Mouse (Mus musculus) CH12.LX (cell line): Measurements from ENCODE around the gene Ssh3. TPM values are rescaled to one million over a fixed set of nuclear protein-coding genes. Genes with fewer than 3 reads are reported as not detected.
"Not testable (repeated sequence)": the region's sequence is repeated elsewhere in the genome, so short reads cannot be mapped to it uniquely, and the experiment has no call there.

Experiments used
- DNase-seq: peaks from one replicate; pipeline ENCODE4 v3.0.0-alpha.2; 2013; ENCODE audit errors: extremely low read depth
- H3K27ac ChIP-seq: 2 replicates; pipeline ENCODE4 v1.5.1; 2012; ENCODE audit warnings: low read depth, mild to moderate bottlenecking, control low read depth, moderate library complexity; ENCODE audit not compliant: insufficient read depth
- H3K27me3 ChIP-seq: replicated peaks from 2 replicates; pipeline ENCODE3; 2012; ENCODE audit warnings: inconsistent platforms
- H3K36me3 ChIP-seq, 2 experiments: replicated peaks in 1 of 2; 2 replicates each; pipeline versions ENCODE3 to v1.6.1; 2012; ENCODE audit warnings: inconsistent platforms in 1 of 2, low read length in 1 of 2, mild to moderate bottlenecking in 1 of 2, mixed read lengths in 1 of 2, moderate library complexity in 1 of 2; ENCODE audit not compliant: control insufficient read depth in 1 of 2, insufficient read depth in 1 of 2
- H3K4me1 ChIP-seq, 2 experiments: 2 replicates each; pipeline ENCODE4 v1.6.1; 2012; ENCODE audit warnings: inconsistent platforms in 1 of 2, moderate library complexity in 1 of 2; ENCODE audit not compliant: insufficient read depth in 2 of 2, control insufficient read depth in 1 of 2
- H3K4me2 ChIP-seq: 2 replicates; pipeline ENCODE4 v1.6.1; 2012; ENCODE audit warnings: low read depth, mild to moderate bottlenecking, control low read depth; ENCODE audit not compliant: poor library complexity, insufficient read depth, severe bottlenecking
- H3K4me3 ChIP-seq, 3 experiments: fragments of 150-350 bp in 1 of 3; sonication (generic) in 1 of 3; replicated peaks in 1 of 3; 2 replicates each; pipeline versions ENCODE3 to v1.5.1; 2011 to 2012; ENCODE audit warnings: low read depth in 2 of 3, low read length in 2 of 3, mild to moderate bottlenecking in 2 of 3, moderate library complexity in 2 of 3, control low read depth in 1 of 3, improper control_type of control experiment in 1 of 3, inconsistent platforms in 1 of 3, mixed read lengths in 1 of 3; ENCODE audit not compliant: poor library complexity in 1 of 3
- H3K79me2 ChIP-seq: replicated peaks from 2 replicates; pipeline ENCODE4 v1.6.1; 2012; ENCODE audit warnings: mild to moderate bottlenecking, moderate library complexity; ENCODE audit not compliant: control insufficient read depth, poor library complexity, insufficient read depth, severe bottlenecking; ENCODE audit errors: extremely low read depth
- H3K9ac ChIP-seq: 2 replicates; pipeline ENCODE4 v1.6.1; 2012; ENCODE audit warnings: low read depth, mild to moderate bottlenecking, control low read depth, moderate library complexity; ENCODE audit not compliant: insufficient read depth
- H3K9me3 ChIP-seq: replicated peaks from 2 replicates; pipeline ENCODE3; 2012; ENCODE audit warnings: low read length, inconsistent platforms, mixed read lengths
- BHLHE40 ChIP-seq: IDR thresholded peaks from 2 replicates; pipeline ENCODE4 v1.6.1; 2011; ENCODE audit warnings: mild to moderate bottlenecking, low read depth, low read length, improper control_type of control experiment
- CTCF ChIP-seq, 2 experiments: IDR thresholded peaks in 1 of 2; conservative IDR thresholded peaks in 1 of 2; 2 replicates each; pipeline ENCODE4 v1.5.1; 2011 to 2012; ENCODE audit warnings: low read depth in 2 of 2, low read length in 2 of 2, improper control_type of control experiment in 1 of 2, inconsistent platforms in 1 of 2, mild to moderate bottlenecking in 1 of 2, moderate library complexity in 1 of 2
- E2F4 ChIP-seq: IDR thresholded peaks from 2 replicates; pipeline ENCODE4 v1.6.1; 2011; ENCODE audit warnings: low read depth, low read length, improper control_type of control experiment; ENCODE audit not compliant: insufficient replicate concordance
- EP300 ChIP-seq: IDR thresholded peaks from 2 replicates; pipeline ENCODE4 v1.6.1; 2011; ENCODE audit warnings: low read length, improper control_type of control experiment
- JUN ChIP-seq: IDR thresholded peaks from 2 replicates; pipeline ENCODE4 v1.6.1; 2011; ENCODE audit warnings: low read depth, mild to moderate bottlenecking, low read length, improper control_type of control experiment, moderate library complexity; ENCODE audit not compliant: insufficient read depth
- KAT2A ChIP-seq: IDR thresholded peaks from 2 replicates; pipeline ENCODE4 v1.6.1; 2012; ENCODE audit warnings: low read length, improper control_type of control experiment, inconsistent platforms; ENCODE audit not compliant: insufficient replicate concordance
- MAX ChIP-seq: IDR thresholded peaks from 2 replicates; pipeline ENCODE4 v1.6.1; 2011; ENCODE audit warnings: low read length, improper control_type of control experiment
- MAZ ChIP-seq: IDR thresholded peaks from 2 replicates; pipeline ENCODE4 v1.6.1; 2012; ENCODE audit warnings: low read depth, mild to moderate bottlenecking, inconsistent platforms, low read length, improper control_type of control experiment, moderate library complexity
- MYC ChIP-seq: IDR thresholded peaks from 2 replicates; pipeline ENCODE4 v1.6.1; 2011; ENCODE audit warnings: low read depth, mild to moderate bottlenecking, improper control_type of control experiment, low read length
- PAX5 ChIP-seq: IDR thresholded peaks from 2 replicates; pipeline ENCODE4 v1.6.1; 2012; ENCODE audit warnings: low read length, inconsistent platforms, mixed read lengths
- POLR2A ChIP-seq: IDR thresholded peaks from 2 replicates; pipeline ENCODE4 v1.6.1; 2011; ENCODE audit warnings: low read depth, mild to moderate bottlenecking, improper control_type of control experiment, low read length
- RAD21 ChIP-seq: IDR thresholded peaks from 2 replicates; pipeline ENCODE4 v1.6.1; 2011; ENCODE audit warnings: low read depth, mild to moderate bottlenecking, low read length, improper control_type of control experiment, moderate library complexity
- RCOR1 ChIP-seq: conservative IDR thresholded peaks from 2 replicates; pipeline ENCODE4 v1.6.1; 2012; ENCODE audit warnings: low read depth, mild to moderate bottlenecking, inconsistent platforms, low read length, improper control_type of control experiment
- SIN3A ChIP-seq: IDR thresholded peaks from 2 replicates; pipeline ENCODE4 v1.6.1; 2012; ENCODE audit warnings: low read length, improper control_type of control experiment, inconsistent platforms
- SMC3 ChIP-seq: IDR thresholded peaks from 2 replicates; pipeline ENCODE4 v1.6.1; 2011; ENCODE audit warnings: low read depth, low read length, improper control_type of control experiment
- TBP ChIP-seq: conservative IDR thresholded peaks from 2 replicates; pipeline ENCODE4 v1.6.1; 2011; ENCODE audit warnings: low read depth, low read length, improper control_type of control experiment
- dilution Hi-C: fragments of 300-500 bp; cut with MboI; formaldehyde crosslinking; loops from 2 replicates; pipeline ENCODE4 v1.14.3; 2020; ENCODE audit warnings: low sequenced_read_pairs; ENCODE audit not compliant: extremely low pct_unique_long_range_greater_than_20kb, extremely low pct_ligation_motif_present
- in situ Hi-C: fragments of 300-500 bp; cut with MboI; formaldehyde crosslinking; loops from 3 replicates; pipeline ENCODE4 v1.14.3; 2019; ENCODE audit warnings: low sequenced_read_pairs, low pct_ligation_motif_present, low pct_unique_long_range_greater_than_20kb, mixed read lengths
- polyA plus RNA-seq: library from polyadenylated mRNA; unstranded; fragments of >175 nt; gene quantifications from 2 replicates; pipeline ENCODE4 v1.2.1, GENCODE M21; 2012; ENCODE audit warnings: low read depth; ENCODE audit not compliant: insufficient read length
- total RNA-seq, 2 experiments: library from RNA; depleted of rRNA; stranded (reverse); fragments of 300-350 nt in 1 of 2; fragments of >200 nt in 1 of 2; gene quantifications; 2 replicates each; pipeline ENCODE4 v1.2.3; 2012 to 2014

Ssh3 gene
- total and polyA plus RNA-seq, 3 experiments: 5.6 to 30.0 (median 12.3) TPM

DNA sequence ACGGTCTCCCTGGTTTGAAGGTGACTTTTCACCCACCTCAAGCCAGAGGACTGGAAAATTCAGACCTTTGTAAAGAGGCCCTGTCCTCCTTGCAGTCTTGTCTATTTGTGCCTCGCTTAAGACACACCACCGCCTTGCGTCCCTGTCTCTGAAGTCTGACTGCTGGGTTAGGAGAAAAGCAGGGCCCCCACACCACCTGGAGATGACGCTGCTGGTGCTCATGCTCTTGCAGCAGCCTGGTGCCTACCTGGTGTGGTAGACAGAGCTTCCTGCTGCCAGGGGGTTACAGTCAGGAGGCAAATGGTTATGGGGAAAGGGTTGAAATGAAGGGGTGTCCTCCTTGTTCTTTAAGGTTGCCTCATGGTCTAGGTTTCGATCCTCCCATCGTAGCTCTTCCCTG lies 14.8 kb downstream of the Ssh3 start:
- no peak overlapping the region for H3K4me2 ChIP-seq
- peaks cover 2% of the 10 kb centered on the region for H3K9me3 ChIP-seq
- H3K79me2 ChIP-seq: no peaks in the 10 kb centered on the region
- no peaks in the 10 kb centered on the region for H3K36me3 ChIP-seq
- no peak overlapping the region for H3K4me3 ChIP-seq
- TF ChIP-seq E2F4: no peak
- peaks cover 2% of the 10 kb centered on the region for H3K27me3 ChIP-seq
- H3K27ac ChIP-seq: no peak overlapping the region
- in situ Hi-C loops: loop anchor here (10.0 kb wide), 1 partner anchor 171 kb away; no protein-coding TSS in a partner anchor
- H3K9ac ChIP-seq: no peak overlapping the region
- no peak for DNase-seq
- dilution Hi-C loops: no loop called here
- peaks cover 0 to 8% of the 10 kb centered on the region in 2 experiments; a peak in 3 of 4 replicates for H3K4me1 ChIP-seq

DNA sequence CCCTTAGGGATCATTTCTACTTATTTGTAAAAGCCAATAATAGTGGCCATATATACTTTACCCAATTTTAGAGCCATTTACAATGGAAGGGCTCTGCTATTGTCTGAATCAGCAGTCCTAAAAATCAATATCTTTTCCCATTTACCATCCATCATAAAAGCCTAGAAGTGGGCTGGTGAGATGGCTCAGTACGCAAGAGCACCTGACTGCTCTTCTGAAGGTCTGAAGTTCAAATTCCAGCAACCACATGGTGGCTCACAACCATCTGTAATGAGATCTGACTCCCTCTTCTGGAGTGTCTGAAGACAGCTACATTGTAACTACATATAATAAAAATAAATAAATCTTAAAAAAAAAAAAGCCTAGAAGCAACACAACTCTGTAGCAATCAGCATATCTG lies 20.3 kb downstream of the Ssh3 start:
- H3K36me3 ChIP-seq, H3K4me1 ChIP-seq, dilution Hi-C loops, H3K79me2 ChIP-seq, H3K9ac ChIP-seq, DNase-seq, H3K27ac ChIP-seq, H3K4me3 ChIP-seq, H3K27me3 ChIP-seq, H3K4me2 ChIP-seq, H3K9me3 ChIP-seq, in situ Hi-C loops: not testable (repeated sequence)
- TF ChIP-seq CTCF (conservative IDR thresholded peaks at IDR 0.05 in 1 of 2, IDR thresholded peaks at IDR 0.05 in 1 of 2; ENCODE audit: low read depth in 2 of 2, low read length in 2 of 2): peak in 1 of 2 experiments; percentile 37; a peak in 2 of 4 replicates

DNA sequence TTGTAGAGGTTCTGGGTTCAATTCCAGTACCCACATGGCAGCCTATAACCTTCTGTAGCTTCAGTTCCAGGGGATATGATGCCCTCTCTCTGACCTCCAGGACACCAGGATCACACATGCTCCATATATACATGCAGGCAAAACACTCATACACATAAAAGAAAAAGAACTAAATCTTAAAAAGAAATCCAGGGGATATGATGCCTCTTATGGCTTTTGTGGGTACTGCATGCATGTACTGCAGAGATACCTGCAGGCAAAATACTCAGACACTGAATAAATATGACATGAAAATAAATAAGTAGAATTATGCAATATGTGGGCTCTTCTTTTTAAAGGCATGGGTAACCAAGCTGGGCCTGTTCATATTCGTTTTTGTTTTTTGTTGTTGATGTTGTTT lies 22.0 kb downstream of the Ssh3 start:
- no peaks in the 10 kb centered on the region for H3K79me2 ChIP-seq
- H3K36me3 ChIP-seq: no peaks in the 10 kb centered on the region
- no peak overlapping the region for H3K4me3 ChIP-seq
- no peak for DNase-seq
- in situ Hi-C loops: no loop called here
- dilution Hi-C loops: no loop called here
- no peak overlapping the region for H3K4me2 ChIP-seq
- H3K9ac ChIP-seq: no peak overlapping the region
- TF ChIP-seq KAT2A (no peak), RAD21 (peak; percentile 30), CTCF (conservative IDR thresholded peaks at IDR 0.05 in 1 of 2, IDR thresholded peaks at IDR 0.05 in 1 of 2; ENCODE audit: low read depth in 2 of 2, low read length in 2 of 2) (peak in 1 of 2 experiments; percentile 51; a peak in 2 of 4 replicates), SMC3 (0 out of 2 replicates have a peak, but pooled peaks have one; percentile 24)
- H3K4me1 ChIP-seq: peaks cover 0 to 5% of the 10 kb centered on the region in 2 experiments; a peak in 2 of 4 replicates
- no peaks in the 10 kb centered on the region for H3K9me3 ChIP-seq
- no peak overlapping the region for H3K27ac ChIP-seq
- H3K27me3 ChIP-seq: no peaks in the 10 kb centered on the region

DNA sequence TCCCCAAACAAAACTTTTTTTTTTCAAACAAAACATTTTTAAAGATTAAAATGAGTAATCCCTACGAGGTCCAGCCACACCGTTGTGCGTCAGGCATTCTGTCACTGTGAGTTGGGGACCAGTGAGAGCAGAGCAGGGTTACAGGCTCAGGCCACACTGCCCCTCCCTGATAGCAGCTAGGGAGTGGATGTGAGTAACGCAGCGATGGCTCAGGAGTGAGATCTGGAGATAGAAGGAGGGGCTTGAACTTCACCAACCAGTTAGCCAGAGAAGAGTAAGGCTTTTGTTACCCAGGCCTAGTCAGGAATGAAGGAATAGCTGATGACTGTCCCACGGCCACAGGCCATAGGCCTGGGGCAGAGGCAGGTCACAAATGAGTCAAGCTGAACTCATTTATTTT lies 24.2 kb downstream of the Ssh3 start:
- in situ Hi-C loops (no loop called here), dilution Hi-C loops (no loop called here)
- H3K4me2 ChIP-seq: no peak overlapping the region
- DNase-seq: no peak
- H3K4me1 ChIP-seq: peaks cover 0 to 5% of the 10 kb centered on the region in 2 experiments; a peak in 2 of 4 replicates
- H3K36me3 ChIP-seq: no peaks in the 10 kb centered on the region
- no peak overlapping the region for H3K27ac ChIP-seq
- H3K79me2 ChIP-seq: no peaks in the 10 kb centered on the region
- no peak overlapping the region for H3K9ac ChIP-seq
- H3K27me3 ChIP-seq: peaks cover 2% of the 10 kb centered on the region
- H3K4me3 ChIP-seq: no peak overlapping the region
- TF ChIP-seq RCOR1 (no peak), MAX (no peak), PAX5 (no peak), MAZ (no peak), MYC (no peak), SMC3 (no peak), CTCF (conservative IDR thresholded peaks at IDR 0.05 in 1 of 2, IDR thresholded peaks at IDR 0.05 in 1 of 2; ENCODE audit: low read depth in 2 of 2, low read length in 2 of 2) (no peak), BHLHE40 (no peak), EP300 (no peak), POLR2A (no peak), TBP (no peak), JUN (no peak), SIN3A (no peak)
- no peaks in the 10 kb centered on the region for H3K9me3 ChIP-seq
